Mouse (Mus musculus): ENCODE data around the gene Fnip2. TPM values are rescaled to one million over a fixed set of nuclear protein-coding genes. Genes with fewer than 3 reads are reported as not detected.
"Not testable (repeated sequence)": the region's sequence is repeated elsewhere in the genome, so short reads cannot be mapped to it uniquely, and the experiment has no call there.

Gene Fnip2
- total RNA-seq (2021) = 10 to 100 TPM; 13.7 to 15.6 TPM

- peak; percentile 88 for DNase-seq (ENCODE audit: low spot score)
- intact Hi-C loops (cut with DNase I) = loop anchor here (2.0 to 5.0 kb wide), 4 partner anchors 36 to 346 kb away; no protein-coding TSS in a partner anchor
These were observed at the start of gene Fnip2 for GRCm38 (mm10) chr3:79567703-79568362. Fnip2 (minus strand) TSS chr3:79567796.

DNA sequence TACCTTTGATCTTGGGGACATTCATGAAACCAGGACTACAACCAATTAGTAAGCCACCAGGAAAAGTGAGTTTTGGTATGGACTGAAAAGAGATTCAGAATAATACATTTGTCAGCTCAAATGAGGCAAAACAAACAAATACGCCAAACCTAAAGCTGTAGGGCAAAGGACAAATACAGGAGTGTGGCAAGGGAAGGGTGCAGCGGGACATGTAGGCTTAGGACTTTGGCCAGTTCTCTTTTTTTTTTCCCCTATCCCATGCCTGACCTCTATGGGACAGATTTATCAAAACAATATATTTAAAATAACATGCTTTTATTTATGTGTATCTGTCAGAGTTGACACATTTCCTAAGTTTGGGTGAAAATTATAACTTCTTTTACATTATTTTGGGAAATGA lies 42.3 kb upstream of the Fnip2 start:
- no peak for DNase-seq (ENCODE audit: low spot score)

GRCm38 (mm10) chr3:79595468-79595867 lies 27.9 kb upstream of the Fnip2 start:
- intact Hi-C loops (cut with DNase I) = loop anchor here (10.0 kb wide), 1 partner anchor 521 kb away; no protein-coding TSS in a partner anchor
- no peak for DNase-seq (ENCODE audit: low spot score)

More for the DNA sequence above, 42.3 kb upstream of the Fnip2 start:
- intact Hi-C loops (cut with DNase I) = no loop called here

DNA sequence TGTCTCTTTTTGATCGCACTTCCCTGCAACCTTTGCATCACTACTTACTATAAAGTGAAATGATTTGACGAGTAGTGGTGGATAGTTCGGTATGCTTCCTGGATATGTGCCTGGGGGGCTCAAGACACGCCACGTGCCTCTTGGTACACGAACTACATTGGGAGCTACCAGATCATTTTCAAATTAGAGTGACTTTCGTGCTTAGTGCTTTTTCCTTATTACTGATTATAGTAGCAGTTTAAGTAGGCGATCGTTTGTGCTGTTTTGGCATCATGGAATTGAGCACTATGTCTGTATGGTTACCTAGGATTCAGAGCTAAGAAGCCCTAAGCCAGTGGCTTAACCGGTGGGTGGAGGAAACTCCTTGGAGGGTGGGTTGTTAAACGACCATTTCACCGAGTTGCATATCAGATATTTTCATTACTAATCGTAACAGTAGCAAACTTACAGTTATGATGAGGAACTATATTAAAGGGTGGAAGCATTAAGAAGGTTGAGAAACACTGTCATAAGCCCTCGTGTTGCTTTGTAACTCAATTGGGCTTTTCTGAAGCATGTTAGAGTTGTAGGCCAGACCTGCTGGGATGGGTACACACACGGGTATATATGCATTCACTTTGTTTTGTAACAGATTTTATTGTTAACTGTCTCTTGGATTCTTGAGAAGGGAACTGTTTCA lies 24.3 kb upstream of the Fnip2 start:
- intact Hi-C loops (cut with DNase I) = loop anchor here (10.0 kb wide), 1 partner anchor 517 kb away; no protein-coding TSS in a partner anchor
- DNase-seq (ENCODE audit: low spot score) = no peak

- DNase-seq (ENCODE audit: low spot score) = peak; percentile 53
- intact Hi-C loops (cut with DNase I) = loop anchor here (10.0 kb wide), 1 partner anchor 516 kb away; no protein-coding TSS in a partner anchor
These were observed 23.5 kb upstream of the Fnip2 start, which contains the start of gene Ppid for GRCm38 (mm10) chr3:79590863-79591792. Ppid (plus strand) TSS chr3:79591342.

DNA sequence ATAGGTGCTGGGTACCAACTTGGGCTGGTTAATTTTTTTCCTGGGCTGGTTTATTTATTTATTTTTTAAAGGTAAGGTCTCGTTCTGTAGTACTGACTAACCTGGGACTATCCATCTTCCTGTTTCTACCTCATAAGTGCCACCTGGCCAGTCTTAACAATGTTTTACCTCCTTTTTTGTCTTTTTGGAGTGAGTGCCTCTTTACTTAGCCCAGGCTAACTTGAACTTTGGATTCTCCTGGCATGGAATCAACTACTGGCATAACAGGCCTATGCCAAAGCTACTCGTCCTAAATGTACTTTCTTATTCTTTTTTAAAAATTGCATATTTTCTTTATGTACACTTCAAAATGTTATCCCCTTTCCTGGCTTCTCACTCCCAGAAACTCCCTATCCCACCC lies 22.1 kb upstream of the Fnip2 start:
- intact Hi-C loops (cut with DNase I) = loop anchor here (5.0 to 10.0 kb wide), 5 partner anchors 72 to 632 kb away; partner anchors contain the start of gene Rapgef2
- DNase-seq (ENCODE audit: low spot score) = no peak

GRCm38 (mm10) chr3:79586804-79587203 lies 19.2 kb upstream of the Fnip2 start:
- intact Hi-C loops (cut with DNase I) = loop anchor here (1.0 to 5.0 kb wide), 6 partner anchors 70 to 630 kb away; partner anchors contain the start of gene Rapgef2
- DNase-seq (ENCODE audit: low spot score) = peak; percentile 71

DNA sequence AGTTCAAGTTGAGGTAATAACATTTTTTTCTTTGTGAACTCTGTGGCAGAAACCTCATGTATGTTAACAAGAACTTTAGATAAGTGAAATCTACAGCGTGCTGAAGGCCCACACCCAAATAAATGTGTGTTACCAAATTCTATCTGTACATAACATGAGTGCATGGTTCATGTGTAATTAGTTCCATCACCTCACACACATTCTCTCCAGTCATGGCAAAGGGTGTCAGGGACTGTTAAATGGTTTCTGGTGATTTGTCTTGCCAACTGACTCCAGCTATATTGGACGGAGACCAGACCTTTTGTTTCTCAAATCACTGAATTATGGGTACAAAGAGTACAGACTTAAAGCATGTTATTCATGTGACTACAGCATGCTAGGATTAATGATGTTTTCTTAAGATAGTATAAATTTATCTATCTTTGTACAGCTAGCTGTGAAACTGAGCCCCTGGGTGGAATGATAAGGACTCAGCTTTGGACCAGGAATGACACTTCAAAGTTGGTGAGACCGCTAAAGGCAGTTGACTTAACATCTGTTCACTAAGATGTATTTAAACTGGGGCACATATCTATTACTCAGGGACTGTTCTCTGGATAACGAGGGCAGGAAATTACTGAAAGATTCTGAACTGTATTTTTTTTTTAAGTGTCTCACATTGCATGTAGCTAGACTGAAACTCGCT lies 12.4 kb upstream of the Fnip2 start:
- intact Hi-C loops (cut with DNase I) = no loop called here
- DNase-seq (ENCODE audit: low spot score) = no peak

DNA sequence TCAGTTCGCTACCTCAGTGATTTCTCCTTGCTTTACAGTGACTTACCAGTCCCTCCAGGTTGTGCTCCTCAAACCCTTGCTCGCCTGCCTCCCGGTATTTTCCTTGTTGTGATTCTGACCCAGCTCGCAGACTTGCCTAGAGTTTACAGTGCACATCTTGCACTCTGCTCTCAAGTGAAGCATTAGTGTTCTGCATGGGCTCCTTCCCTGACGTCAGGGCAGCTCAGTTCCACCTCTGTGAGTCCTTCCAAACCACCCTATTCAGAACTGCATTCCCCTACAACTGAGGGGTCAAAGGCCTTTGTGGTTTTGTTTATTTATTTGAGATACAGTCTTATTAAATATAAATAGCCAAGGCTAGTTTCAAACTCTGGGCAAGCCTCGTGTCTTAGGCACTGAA lies 10.6 kb upstream of the Fnip2 start:
- no peak for DNase-seq (ENCODE audit: low spot score)
- intact Hi-C loops (cut with DNase I) = no loop called here

GRCm38 (mm10) chr3:79577606-79578005 lies 10.0 kb upstream of the Fnip2 start:
- DNase-seq (ENCODE audit: low spot score) = no peak
- intact Hi-C loops (cut with DNase I) = no loop called here

- intact Hi-C loops (cut with DNase I) = no loop called here
- no peak for DNase-seq (ENCODE audit: low spot score)
These were observed 9.3 kb upstream of the Fnip2 start for GRCm38 (mm10) chr3:79576865-79577264.

- intact Hi-C loops (cut with DNase I) = no loop called here
These were observed 8.8 kb upstream of the Fnip2 start for GRCm38 (mm10) chr3:79576468-79576816.

GRCm38 (mm10) chr3:79575576-79576467 lies 8.2 kb upstream of the Fnip2 start:
- intact Hi-C loops (cut with DNase I) = no loop called here
- DNase-seq (ENCODE audit: low spot score) = no peak

More at GRCm38 (mm10) chr3:79576468-79576816, 8.8 kb upstream of the Fnip2 start:
- DNase-seq (ENCODE audit: low spot score) = no peak

DNA sequence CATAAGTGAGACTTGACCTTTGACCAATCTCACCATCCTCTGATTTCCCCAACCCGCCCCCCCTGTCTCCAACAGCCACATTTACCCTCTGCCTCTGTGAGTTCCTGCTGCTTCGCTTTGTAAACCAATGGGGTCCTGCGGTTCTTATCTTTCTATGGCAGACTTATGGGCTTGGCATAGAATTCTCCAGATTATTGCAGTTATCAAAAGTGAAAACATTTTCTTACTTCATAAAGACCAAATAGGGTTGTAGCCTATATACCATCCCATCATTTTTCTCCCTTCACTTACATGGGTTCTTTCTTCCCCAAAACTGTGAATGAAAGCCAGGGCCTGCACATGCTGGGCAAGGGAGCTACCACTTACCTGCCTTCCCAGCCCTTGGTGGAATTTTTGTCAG lies 6.7 kb upstream of the Fnip2 start:
- no peak for DNase-seq (ENCODE audit: low spot score)
- intact Hi-C loops (cut with DNase I) = no loop called here

DNA sequence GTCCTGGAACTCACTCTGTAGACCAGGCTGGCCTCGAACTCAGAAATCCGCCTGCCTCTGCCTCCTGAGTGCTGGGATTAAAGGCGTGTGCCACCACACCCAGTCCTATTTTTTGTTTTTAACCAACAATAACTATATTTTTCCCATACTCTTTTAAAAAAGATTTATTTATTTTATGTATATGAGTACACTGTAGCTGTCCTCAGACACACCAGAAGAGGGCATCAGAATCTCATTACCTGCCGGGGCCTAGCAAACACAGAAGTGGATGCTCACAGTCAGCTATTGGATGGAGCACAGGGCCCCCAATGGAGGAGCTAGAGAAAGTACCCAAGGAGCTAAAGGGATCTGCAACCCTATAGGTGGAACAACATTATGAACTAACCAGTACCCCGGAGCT lies 5.8 kb upstream of the Fnip2 start:
- intact Hi-C loops (cut with DNase I); DNase-seq (ENCODE audit: low spot score): not testable (repeated sequence)

- intact Hi-C loops (cut with DNase I) = no loop called here
- no peak for DNase-seq (ENCODE audit: low spot score)
These were observed 4.8 kb upstream of the Fnip2 start for GRCm38 (mm10) chr3:79572399-79572798.

- no peak for DNase-seq (ENCODE audit: low spot score)
- intact Hi-C loops (cut with DNase I) = loop anchor here (5.0 kb wide), 3 partner anchors 37 to 347 kb away; no protein-coding TSS in a partner anchor
These were observed 1.7 kb upstream of the Fnip2 start for GRCm38 (mm10) chr3:79569351-79569681.

- intact Hi-C loops (cut with DNase I) = loop anchor here (5.0 kb wide), 3 partner anchors 36 to 346 kb away; no protein-coding TSS in a partner anchor
- DNase-seq (ENCODE audit: low spot score) = no peak
These were observed 1.2 kb upstream of the Fnip2 start for GRCm38 (mm10) chr3:79568629-79569350.

Measured in heart, postnatal 25 days (tissue).